Mouse (Mus musculus): Measurements from ENCODE around the gene Gm4969. TPM values are rescaled to one million over a fixed set of nuclear protein-coding genes. Genes with fewer than 3 reads are reported as not detected.
A peak's percentile ranks its signal among the peaks of the same experiment; 100 is the strongest.

The Gm4969 gene
- total and polyA plus RNA-seq, 2 experiments from 2014 or later, result 8.9 to 10.6 TPM

DNA sequence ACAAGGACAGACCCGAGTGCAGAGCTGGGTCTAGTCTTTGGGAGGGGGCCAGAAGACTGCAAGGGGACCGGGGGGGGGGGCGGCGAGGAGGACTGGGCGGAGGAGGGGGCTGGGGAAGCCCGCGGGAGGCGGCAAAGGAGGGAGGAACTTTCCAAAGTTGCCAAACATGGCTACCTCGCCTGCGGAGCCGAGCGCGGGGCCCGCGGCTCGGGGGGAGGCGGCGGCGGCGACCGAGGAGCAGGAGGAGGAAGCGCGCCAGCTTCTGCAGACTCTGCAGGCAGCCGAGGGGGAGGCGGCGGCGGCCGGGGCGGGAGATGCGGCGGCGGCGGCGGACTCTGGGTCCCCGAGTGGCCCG is 23.7 kb downstream of the Gm4969 start, which contains the start of gene Six5:
TSS of gene Six5 (plus strand) at position 124 of the 355 bp plus-strand sequence.
- DNase-seq (no peak), ATAC-seq (no peak)
- WGBS, result under 1% methylated on average over 27 of the region's 36 CpGs
- Histone ChIP-seq H3K36me3 (ENCODE audit: insufficient read depth) (peaks cover 18% of the 10 kb centered on the region), H3K27me3 (ENCODE audit: insufficient read depth, low read length) (no peaks in the 10 kb centered on the region; the same call in 1 of the 2 replicates), H3K4me3 (ENCODE audit: low read depth, low read length) (peak within 1 kb of the TSS; percentile 48), H3K9me3 (ENCODE audit: low read length) (no peaks in the 10 kb centered on the region), H3K27ac (ENCODE audit: low read depth, low read length) (peak within 1 kb of the TSS; percentile 72), H3K4me1 (ENCODE audit: insufficient read depth) (peaks cover 11% of the 10 kb centered on the region), H3K9ac (peak within 1 kb of the TSS; percentile 37), H3K4me2 (ENCODE audit: low read depth) (peak within 1 kb of the TSS; percentile 98)
- no peak for TF ChIP-seq CTCF (IDR thresholded peaks at IDR 0.05; ENCODE audit: low read depth)

DNA sequence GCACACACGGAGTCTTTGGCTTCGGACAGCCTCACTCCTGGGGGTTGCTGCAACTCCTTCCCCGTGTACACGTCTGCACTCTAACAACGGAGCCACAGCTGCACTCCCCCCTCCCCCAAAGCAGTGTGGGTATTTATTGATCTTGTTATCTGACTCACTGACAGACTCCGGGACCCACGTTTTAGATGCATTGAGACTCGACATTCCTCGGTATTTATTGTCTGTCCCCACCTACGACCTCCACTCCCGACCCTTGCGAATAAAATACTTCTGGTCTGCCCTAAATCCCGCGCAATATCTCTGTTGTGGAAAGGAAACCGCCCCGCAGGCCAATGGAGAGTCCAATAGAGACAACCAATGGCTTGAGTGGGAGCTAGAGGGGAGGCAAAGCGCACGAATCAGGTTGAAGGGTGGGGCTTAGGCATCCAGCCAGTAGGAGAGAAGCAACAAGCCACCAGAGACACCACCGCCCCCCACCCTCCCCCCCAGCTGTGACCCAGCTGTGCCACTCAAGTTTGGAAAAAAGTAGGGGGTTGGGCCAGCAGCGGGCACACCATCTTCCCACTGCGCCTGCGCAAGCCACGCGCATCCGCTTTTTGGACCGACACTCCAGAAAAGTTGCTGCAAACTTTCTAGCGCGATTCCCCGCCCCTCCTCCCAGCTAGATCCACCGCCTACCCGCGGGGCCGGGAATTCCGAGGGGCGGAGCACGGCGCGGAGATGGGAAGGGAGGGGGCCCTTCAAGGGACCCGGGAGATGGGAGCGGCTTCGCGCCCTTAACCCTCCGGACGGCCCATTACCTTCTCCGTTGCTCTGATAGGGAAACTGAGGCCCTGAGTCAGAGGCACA is 24.4 kb downstream of the Gm4969 start:
- Histone ChIP-seq H3K9me3 (ENCODE audit: low read length) (no peaks in the 10 kb centered on the region), H3K27me3 (ENCODE audit: insufficient read depth, low read length) (no peaks in the 10 kb centered on the region; the same call in 1 of the 2 replicates), H3K4me2 (ENCODE audit: low read depth) (peak overlapping the region; percentile 98), H3K27ac (ENCODE audit: low read depth, low read length) (peak overlapping the region; percentile 72), H3K9ac (0 out of 2 replicates have a peak overlapping the region, but pooled peaks have one; percentile 37), H3K36me3 (ENCODE audit: insufficient read depth) (peaks cover 23% of the 10 kb centered on the region), H3K4me1 (ENCODE audit: insufficient read depth) (peaks cover 11% of the 10 kb centered on the region), H3K4me3 (ENCODE audit: low read depth, low read length) (peak overlapping the region; percentile 48)
- DNase-seq, result peak; percentile 89
- ATAC-seq, result peak; percentile 83
- TF ChIP-seq CTCF (IDR thresholded peaks at IDR 0.05; ENCODE audit: low read depth), result no peak
- 3% methylated on average over 45 of the region's 45 CpGs for WGBS

DNA sequence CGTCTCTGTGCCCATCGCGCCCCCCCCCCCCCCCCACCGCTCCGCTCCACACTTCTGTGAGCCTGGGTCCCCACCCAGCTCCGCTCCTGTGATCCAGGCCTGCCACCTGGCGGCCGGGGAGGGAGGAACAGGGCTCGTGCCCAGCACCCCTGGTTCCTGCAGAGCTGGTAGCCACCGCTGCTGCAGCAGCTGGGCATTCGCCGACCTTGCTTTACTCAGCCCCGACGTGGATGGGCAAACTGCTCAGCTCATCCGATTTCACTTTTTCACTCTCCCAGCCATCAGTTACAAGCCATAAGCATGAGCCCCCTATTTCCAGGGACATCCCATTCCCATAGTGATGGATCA is 25.0 kb downstream of the Gm4969 start:
- peak overlapping the region; percentile 48 for H3K4me3 ChIP-seq (ENCODE audit: low read depth, low read length)
- peak; percentile 63 for ATAC-seq
- H3K9ac ChIP-seq, result 0 out of 2 replicates have a peak overlapping the region, but pooled peaks have one; percentile 10
- peak; percentile 72 for DNase-seq
- 5% methylated on average over 9 of the region's 15 CpGs for WGBS
- H3K27ac ChIP-seq (ENCODE audit: low read depth, low read length), result no peak overlapping the region
- H3K27me3 ChIP-seq (ENCODE audit: insufficient read depth, low read length), result no peaks in the 10 kb centered on the region; the same call in 1 of the 2 replicates
- peak overlapping the region; percentile 98 for H3K4me2 ChIP-seq (ENCODE audit: low read depth)
- peaks cover 11% of the 10 kb centered on the region for H3K4me1 ChIP-seq (ENCODE audit: insufficient read depth)
- H3K9me3 ChIP-seq (ENCODE audit: low read length), result no peaks in the 10 kb centered on the region
- H3K36me3 ChIP-seq (ENCODE audit: insufficient read depth), result peaks cover 29% of the 10 kb centered on the region
- peak; percentile 78 for TF ChIP-seq CTCF (IDR thresholded peaks at IDR 0.05; ENCODE audit: low read depth)

DNA sequence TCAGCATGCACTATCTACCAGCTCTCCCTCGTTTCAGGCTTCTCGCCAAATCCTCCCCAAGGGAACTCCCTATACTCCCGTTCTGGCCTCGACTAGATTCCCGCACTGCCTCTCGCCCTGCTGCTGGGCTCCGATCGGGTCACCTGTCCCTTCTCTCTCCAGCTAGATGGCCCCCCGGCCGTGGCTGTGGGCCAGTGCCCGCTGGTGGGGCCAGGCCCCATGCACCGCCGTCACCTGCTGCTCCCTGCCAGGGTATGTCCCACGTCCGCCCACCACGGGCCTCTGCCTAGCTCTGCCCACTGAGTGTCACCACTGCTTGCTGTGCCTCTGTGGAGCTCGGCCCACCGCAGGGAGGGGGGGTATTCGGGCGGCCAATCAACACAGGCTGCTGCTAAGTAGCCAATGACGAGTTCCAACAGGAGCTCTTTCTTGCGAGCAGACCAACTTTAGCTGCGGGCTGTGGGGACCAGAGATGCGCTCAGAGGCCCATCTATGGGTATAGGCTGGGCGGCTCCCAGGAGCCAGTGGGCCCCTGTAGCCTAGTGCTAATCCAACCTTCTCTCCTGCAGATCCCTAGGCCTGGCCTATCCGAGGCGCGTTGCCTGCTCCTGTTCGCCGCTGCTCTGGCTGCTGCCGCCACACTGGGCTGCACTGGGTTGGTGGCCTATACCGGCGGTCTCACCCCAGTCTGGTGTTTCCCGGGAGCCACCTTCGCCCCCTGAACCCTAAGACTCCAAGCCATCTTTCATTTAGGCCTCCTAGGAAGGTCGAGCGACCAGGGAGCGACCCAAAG is 25.6 kb downstream of the Gm4969 start:
- Histone ChIP-seq H3K9me3 (ENCODE audit: low read length) (no peaks in the 10 kb centered on the region), H3K4me2 (ENCODE audit: low read depth) (peak overlapping the region; percentile 98), H3K27ac (ENCODE audit: low read depth, low read length) (no peak overlapping the region), H3K4me3 (ENCODE audit: low read depth, low read length) (no peak overlapping the region), H3K4me1 (ENCODE audit: insufficient read depth) (peaks cover 11% of the 10 kb centered on the region), H3K36me3 (ENCODE audit: insufficient read depth) (peaks cover 35% of the 10 kb centered on the region), H3K27me3 (ENCODE audit: insufficient read depth, low read length) (no peaks in the 10 kb centered on the region; the same call in 1 of the 2 replicates), H3K9ac (no peak overlapping the region)
- WGBS, result 10% methylated on average over 38 of the region's 38 CpGs
- TF ChIP-seq CTCF (IDR thresholded peaks at IDR 0.05; ENCODE audit: low read depth), result no peak
- ATAC-seq, result peak; percentile 55
- DNase-seq, result peak; percentile 61

DNA sequence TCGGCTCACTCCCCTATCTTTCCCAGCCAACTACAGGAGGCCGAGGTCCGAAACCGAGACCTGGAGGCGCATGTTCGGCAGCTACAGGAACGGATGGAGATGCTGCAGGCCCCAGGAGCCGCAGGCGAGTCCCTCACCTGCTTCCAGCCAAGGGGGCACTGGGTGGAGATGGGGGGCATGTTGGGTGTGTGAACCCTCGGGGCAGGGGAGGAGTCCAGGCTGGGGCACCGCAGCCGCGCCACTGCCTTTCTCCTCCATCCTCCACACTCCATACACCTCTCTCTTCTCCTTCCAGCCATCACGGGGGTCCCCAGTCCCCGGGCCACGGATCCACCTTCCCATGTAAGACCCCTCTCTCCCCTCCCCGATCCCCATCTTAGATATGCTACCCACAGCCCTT is 26.3 kb downstream of the Gm4969 start:
- WGBS, result 54% methylated on average over 17 of the region's 17 CpGs
- peaks cover 41% of the 10 kb centered on the region for H3K36me3 ChIP-seq (ENCODE audit: insufficient read depth)
- no peak overlapping the region for H3K4me2 ChIP-seq (ENCODE audit: low read depth)
- H3K9ac ChIP-seq, result no peak overlapping the region
- no peaks in the 10 kb centered on the region; the same call in 1 of the 2 replicates for H3K27me3 ChIP-seq (ENCODE audit: insufficient read depth, low read length)
- peaks cover 11% of the 10 kb centered on the region for H3K4me1 ChIP-seq (ENCODE audit: insufficient read depth)
- no peaks in the 10 kb centered on the region for H3K9me3 ChIP-seq (ENCODE audit: low read length)
- no peak for DNase-seq
- ATAC-seq, result no peak
- no peak overlapping the region for H3K4me3 ChIP-seq (ENCODE audit: low read depth, low read length)
- TF ChIP-seq CTCF (IDR thresholded peaks at IDR 0.05; ENCODE audit: low read depth), result no peak
- no peak overlapping the region for H3K27ac ChIP-seq (ENCODE audit: low read depth, low read length)

DNA sequence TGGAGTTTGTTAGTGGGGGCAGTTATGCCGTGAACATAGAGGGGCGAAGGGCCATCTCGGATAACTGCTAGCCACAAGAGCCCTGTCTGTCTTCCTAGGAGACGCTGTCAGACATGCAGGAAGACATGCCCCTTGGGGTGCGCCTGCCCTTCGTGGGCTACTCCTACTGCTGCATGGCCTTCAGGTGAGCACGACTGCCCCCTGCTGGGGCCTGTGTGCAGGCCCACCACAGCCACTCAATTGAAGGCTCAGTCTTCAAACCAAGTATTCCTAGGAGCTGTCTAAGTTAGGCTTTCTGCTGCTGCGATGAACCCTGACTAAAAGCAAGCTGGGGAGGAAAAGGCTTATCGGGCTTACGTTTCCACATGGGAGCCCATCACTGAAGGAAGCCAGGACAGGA is 29.4 kb downstream of the Gm4969 start:
- Histone ChIP-seq H3K9me3 (ENCODE audit: low read length) (no peaks in the 10 kb centered on the region), H3K4me3 (ENCODE audit: low read depth, low read length) (no peak overlapping the region), H3K4me2 (ENCODE audit: low read depth) (no peak overlapping the region), H3K27ac (ENCODE audit: low read depth, low read length) (no peak overlapping the region), H3K4me1 (ENCODE audit: insufficient read depth) (peaks cover 8% of the 10 kb centered on the region; the same call in 1 of the 2 replicates), H3K9ac (no peak overlapping the region), H3K36me3 (ENCODE audit: insufficient read depth) (peaks cover 44% of the 10 kb centered on the region), H3K27me3 (ENCODE audit: insufficient read depth, low read length) (no peaks in the 10 kb centered on the region)
- 41% methylated on average over 10 of the region's 10 CpGs for WGBS
- DNase-seq, result peak; percentile 62
- peak; percentile 75 for TF ChIP-seq CTCF (IDR thresholded peaks at IDR 0.05; ENCODE audit: low read depth)
- no peak for ATAC-seq

All from forebrain, postnatal 0 days (tissue).